Mouse (Mus musculus) intestine, postnatal 0 days (tissue): ENCODE results near the gene Nmbr. TPM values are rescaled to one million over a fixed set of nuclear protein-coding genes. Genes with fewer than 3 reads are reported as not detected.

Experiments used
- ATAC-seq: fragments of 200-750 bp; cut with Nextera tagmentation; 2 replicates; pipeline ENCODE4 v1.8.0; 2017; ENCODE audit warnings: mild to moderate bottlenecking, moderate TSS enrichment, moderate library complexity
- H3K27ac ChIP-seq: fragments of 300-500 bp; sonication (generic); 2 replicates; pipeline ENCODE4 v1.5.1; 2014; ENCODE audit warnings: mild to moderate bottlenecking, low read depth, low read length, moderate library complexity
- H3K27me3 ChIP-seq: fragments of 300-500 bp; sonication (generic); replicated peaks from 2 replicates; pipeline ENCODE4 v1.6.1; 2014; ENCODE audit warnings: low read length, mixed read lengths; ENCODE audit not compliant: control insufficient read depth, insufficient read depth
- H3K36me3 ChIP-seq: fragments of 300-500 bp; sonication (generic); 2 replicates; pipeline ENCODE4 v1.6.1; 2014; ENCODE audit warnings: mild to moderate bottlenecking, moderate library complexity; ENCODE audit not compliant: control insufficient read depth, insufficient read depth
- H3K4me1 ChIP-seq: fragments of 300-500 bp; sonication (generic); replicated peaks from 2 replicates; pipeline ENCODE4 v1.6.1; 2014; ENCODE audit warnings: antibody characterized with exemption, low read length, mixed read lengths; ENCODE audit not compliant: control insufficient read depth, insufficient read depth
- H3K4me2 ChIP-seq: fragments of 300-500 bp; sonication (generic); replicated peaks from 2 replicates; pipeline ENCODE4 v1.6.1; 2014; ENCODE audit warnings: low read depth, mild to moderate bottlenecking, moderate library complexity
- H3K4me3 ChIP-seq: fragments of 300-500 bp; sonication (generic); 2 replicates; pipeline ENCODE4 v1.5.1; 2014; ENCODE audit warnings: low read depth, low read length
- H3K9ac ChIP-seq: fragments of 300-500 bp; sonication (generic); 2 replicates; pipeline ENCODE4 v1.6.1; 2014; ENCODE audit warnings: mild to moderate bottlenecking, low read depth, low read length
- H3K9me3 ChIP-seq: fragments of 300-500 bp; sonication (generic); 2 replicates; pipeline ENCODE4 v1.6.1; 2016; ENCODE audit warnings: mixed run types; ENCODE audit not compliant: control insufficient read depth
- CTCF ChIP-seq: sonication (generic); IDR thresholded peaks from 2 replicates; pipeline ENCODE4 v1.5.1; 2016; ENCODE audit warnings: low read depth, mild to moderate bottlenecking, control low read depth, antibody characterized with exemption, moderate library complexity
- WGBS: fragments of 180-500 bp; shearing (Covaris S2); extraction: QIAGEN DNeasy Blood & Tissue Kit; methylation state at CpG from one replicate; pipeline ENCODE4 v1.1.7; 2014; 5-methylcytosine and 5-hydroxymethylcytosine counted together
- polyA plus RNA-seq: library from polyadenylated mRNA; unstranded; fragments of >200 nt; fragmentation: Nextera tagmentation; extraction: Ambion mirVana; gene quantifications from 2 replicates; pipeline ENCODE4 v1.2.1, GENCODE M21; 2015

Nmbr gene
- polyA plus RNA-seq, 1 experiment from 2014 or later: 0.37 TPM

- 0 out of 2 replicates have a peak, but pooled peaks cover 8% of the 10 kb centered on the region for H3K4me1 ChIP-seq
- H3K36me3 ChIP-seq: no peaks in the 10 kb centered on the region
- no peak for ATAC-seq
- no peaks in the 10 kb centered on the region for H3K9me3 ChIP-seq
- H3K4me3 ChIP-seq: no peak overlapping the region
- no peak overlapping the region for H3K9ac ChIP-seq
- no peaks in the 10 kb centered on the region for H3K27me3 ChIP-seq
- no peak for TF ChIP-seq CTCF
- H3K27ac ChIP-seq: no peak overlapping the region
- WGBS: 96% methylated on average over 1 of the region's 1 CpGs
- H3K4me2 ChIP-seq: no peak overlapping the region
These were observed 2.2 kb upstream of the Nmbr start for GRCm38 (mm10) chr10:14703239-14703638.

GRCm38 (mm10) chr10:14703830-14704420 is 1.5 kb upstream of the Nmbr start:
- WGBS: 67% methylated on average over 4 of the region's 4 CpGs
- H3K27ac ChIP-seq: no peak overlapping the region
- TF ChIP-seq CTCF: no peak
- H3K27me3 ChIP-seq: no peaks in the 10 kb centered on the region
- H3K4me1 ChIP-seq: 0 out of 2 replicates have a peak, but pooled peaks cover 8% of the 10 kb centered on the region
- peak overlapping the region; percentile 64 for H3K4me2 ChIP-seq
- peak overlapping the region; percentile 98 for H3K4me3 ChIP-seq
- H3K9ac ChIP-seq: no peak overlapping the region
- ATAC-seq: no peak
- no peaks in the 10 kb centered on the region for H3K36me3 ChIP-seq
- H3K9me3 ChIP-seq: no peaks in the 10 kb centered on the region

GRCm38 (mm10) chr10:14718114-14718513 is 12.7 kb downstream of the Nmbr start, which contains the start of gene Gje1:
TSS of gene Gje1 (minus strand) at chr10:14718214.
- Histone ChIP-seq H3K9me3 (no peaks in the 10 kb centered on the region), H3K9ac (no peak within 1 kb of the TSS), H3K27me3 (no peaks in the 10 kb centered on the region), H3K4me2 (no peak within 1 kb of the TSS), H3K4me3 (no peak within 1 kb of the TSS), H3K27ac (no peak within 1 kb of the TSS), H3K4me1 (no peaks in the 10 kb centered on the region), H3K36me3 (no peaks in the 10 kb centered on the region)
- WGBS: 62% methylated on average over 3 of the region's 3 CpGs
- ATAC-seq: no peak
- TF ChIP-seq CTCF: no peak

GRCm38 (mm10) chr10:14725671-14726070 is 20.3 kb downstream of the Nmbr start:
- WGBS: 68% methylated on average over 9 of the region's 9 CpGs
- Histone ChIP-seq H3K27me3 (no peaks in the 10 kb centered on the region), H3K4me3 (no peak overlapping the region), H3K4me2 (no peak overlapping the region), H3K9ac (no peak overlapping the region), H3K36me3 (no peaks in the 10 kb centered on the region), H3K27ac (no peak overlapping the region), H3K9me3 (no peaks in the 10 kb centered on the region), H3K4me1 (no peaks in the 10 kb centered on the region)
- TF ChIP-seq CTCF: no peak
- ATAC-seq: no peak

- Histone ChIP-seq H3K9ac (no peak overlapping the region), H3K9me3 (no peaks in the 10 kb centered on the region), H3K4me2 (no peak overlapping the region), H3K4me3 (no peak overlapping the region), H3K27me3 (no peaks in the 10 kb centered on the region), H3K36me3 (no peaks in the 10 kb centered on the region), H3K27ac (no peak overlapping the region), H3K4me1 (no peaks in the 10 kb centered on the region)
- TF ChIP-seq CTCF: peak; percentile 74
- 6% methylated on average over 2 of the region's 2 CpGs for WGBS
- no peak for ATAC-seq
These were observed 28.9 kb downstream of the Nmbr start for GRCm38 (mm10) chr10:14734285-14734684.

GRCm38 (mm10) chr10:14759665-14760558 is 54.5 kb downstream of the Nmbr start:
- peak overlapping the region; percentile 61 for H3K4me2 ChIP-seq

More at GRCm38 (mm10) chr10:14759665-14760558, 54.5 kb downstream of the Nmbr start:
- H3K9me3 ChIP-seq: no peaks in the 10 kb centered on the region
- ATAC-seq: no peak
- H3K4me1 ChIP-seq: no peaks in the 10 kb centered on the region; the same call in 1 of the 2 replicates
- H3K4me3 ChIP-seq: peak overlapping the region; percentile 29
- H3K9ac ChIP-seq: no peak overlapping the region
- TF ChIP-seq CTCF: no peak
- H3K36me3 ChIP-seq: no peaks in the 10 kb centered on the region
- peaks cover 12% of the 10 kb centered on the region; the same call in 1 of the 2 replicates for H3K27me3 ChIP-seq
- H3K27ac ChIP-seq: no peak overlapping the region
- 3% methylated on average over 35 of the region's 35 CpGs for WGBS
